Mouse (Mus musculus) ES-E14 (cell line): Measurements from ENCODE around the gene Hnrnpa1. TPM values are rescaled to one million over a fixed set of nuclear protein-coding genes. Genes with fewer than 3 reads are reported as not detected.
A peak's percentile ranks its signal among the peaks of the same experiment; 100 is the strongest.

Experiments
- DNase-seq: peaks from one replicate; pipeline ENCODE4 v3.0.0-alpha.2; 2013; ENCODE audit warnings: low read depth, low spot score
- H3K27ac ChIP-seq: 2 replicates; pipeline ENCODE4 v1.5.1; 2012; ENCODE audit warnings: low read depth, mild to moderate bottlenecking, low read length, moderate library complexity, mixed read lengths; ENCODE audit not compliant: poor library complexity, insufficient read depth, severe bottlenecking
- H3K36me3 ChIP-seq: 2 replicates; pipeline ENCODE4 v1.6.1; 2012; ENCODE audit warnings: mild to moderate bottlenecking, low read length, moderate library complexity, mixed read lengths; ENCODE audit not compliant: control insufficient read depth, poor library complexity, insufficient read depth, severe bottlenecking
- H3K4me1 ChIP-seq, 2 experiments: fragments of 150-350 bp in 1 of 2; sonication (generic) in 1 of 2; 2 replicates each; pipeline ENCODE4 v1.6.1; 2012; ENCODE audit warnings: low read length in 2 of 2, mild to moderate bottlenecking in 1 of 2, mixed read lengths in 1 of 2; ENCODE audit not compliant: control insufficient read depth in 2 of 2, insufficient read depth in 2 of 2, poor library complexity in 1 of 2
- H3K4me3 ChIP-seq, 2 experiments: fragments of 150-350 bp in 1 of 2; sonication (generic) in 1 of 2; 2 replicates each; pipeline ENCODE4 v1.5.1; 2012; ENCODE audit warnings: low read length in 2 of 2, low read depth in 1 of 2, mild to moderate bottlenecking in 1 of 2, mixed read lengths in 1 of 2; ENCODE audit not compliant: insufficient read depth in 1 of 2, poor library complexity in 1 of 2, severe bottlenecking in 1 of 2
- H3K9ac ChIP-seq: 2 replicates; pipeline ENCODE4 v1.6.1; 2012; ENCODE audit warnings: low read depth, mild to moderate bottlenecking, low read length, mixed read lengths; ENCODE audit not compliant: poor library complexity, insufficient read depth, severe bottlenecking
- H3K9me3 ChIP-seq: fragments of 150-350 bp; sonication (generic); 2 replicates; pipeline ENCODE4 v1.6.1; 2012; ENCODE audit warnings: low read depth, mild to moderate bottlenecking, low read length; ENCODE audit not compliant: control insufficient read depth, insufficient read depth
- CHD2 ChIP-seq: IDR thresholded peaks from 2 replicates; pipeline ENCODE4 v1.6.1; 2014; ENCODE audit warnings: mild to moderate bottlenecking, low read depth, low read length, inconsistent platforms
- HCFC1 ChIP-seq: IDR thresholded peaks from 2 replicates; pipeline ENCODE4 v1.6.1; 2012; ENCODE audit warnings: low read length, inconsistent platforms, borderline replicate concordance; ENCODE audit not compliant: insufficient read depth
- MAFK ChIP-seq: IDR thresholded peaks from 2 replicates; pipeline ENCODE4 v1.6.1; 2014; ENCODE audit warnings: mild to moderate bottlenecking, low read depth, low read length, inconsistent platforms; ENCODE audit not compliant: insufficient read depth
- ZC3H11A ChIP-seq: IDR thresholded peaks from 2 replicates; pipeline ENCODE4 v1.6.1; 2012; ENCODE audit warnings: low read depth, mild to moderate bottlenecking, inconsistent platforms, low read length, borderline replicate concordance
- ZNF384 ChIP-seq: IDR thresholded peaks from 2 replicates; pipeline ENCODE4 v1.6.1; 2012; ENCODE audit warnings: low read depth, low read length, inconsistent platforms
- in situ Hi-C, 2 experiments: fragments of 600-800 bp; cut with MboI; formaldehyde crosslinking; loops; one replicate each; pipeline ENCODE4 v1.15.1; 2025; ENCODE audit warnings: low sequenced_read_pairs in 2 of 2, inconsistent platforms in 1 of 2; ENCODE audit not compliant: unreplicated experiment in 2 of 2
- total RNA-seq: library from RNA; depleted of rRNA; stranded (reverse); fragments of 300-350 nt; gene quantifications from 2 replicates; pipeline ENCODE4 v1.2.3, GENCODE M21; 2012; rRNA removed

Hnrnpa1 gene
- total RNA-seq = 321 and 519 TPM in 2 replicates

DNA sequence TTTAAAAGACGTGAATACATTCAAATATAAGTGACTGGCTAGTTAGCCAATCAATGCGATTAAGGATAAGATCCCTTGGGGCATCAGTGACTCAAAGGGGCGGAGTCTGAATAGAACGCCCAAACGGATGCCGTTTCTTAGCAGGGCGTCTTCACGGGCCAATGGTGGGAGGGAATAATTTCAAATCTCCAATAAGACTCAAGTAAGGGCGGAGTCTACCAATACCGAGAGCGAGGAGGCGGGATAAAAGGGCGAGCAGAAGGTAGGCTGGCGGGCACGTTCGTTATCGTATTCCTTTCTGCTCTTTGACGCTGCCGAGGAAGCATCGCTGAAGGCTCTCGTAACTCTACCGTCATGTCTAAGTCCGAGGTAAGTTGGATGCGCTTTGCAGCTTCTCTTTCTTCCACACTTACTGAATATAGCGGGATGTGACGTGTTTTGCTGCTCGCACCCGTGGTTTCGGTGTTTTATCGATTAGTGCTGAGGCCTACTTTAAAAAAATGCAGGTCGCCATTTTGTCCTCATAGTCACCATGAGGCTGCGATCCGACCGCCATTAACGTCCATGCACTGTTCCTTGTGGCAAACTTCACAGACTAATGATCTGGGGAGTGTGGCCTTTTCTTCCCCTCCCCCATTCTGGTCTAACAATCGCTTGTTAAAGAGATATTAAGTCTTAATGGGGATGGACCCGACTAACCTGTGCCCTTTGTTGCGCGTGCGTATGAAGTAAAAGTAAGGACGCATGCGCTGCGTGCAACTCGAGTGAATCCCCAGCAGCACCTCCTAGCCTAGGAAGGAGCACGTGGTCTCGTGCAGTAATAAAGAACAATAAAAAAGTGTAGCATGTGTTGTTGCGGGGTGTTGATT lies at the start of gene Hnrnpa1:
Gene Hnrnpa1 (plus strand): TSS at position 273 of the 869 bp plus-strand sequence.
- in situ Hi-C loops = no loop called here
- TF ChIP-seq CHD2 (peak; percentile 81), ZC3H11A (no peak), HCFC1 (peak; percentile 18; the same call in 1 of the 2 replicates)
- Histone ChIP-seq H3K9me3 (no peaks in the 10 kb centered on the region), H3K4me1 (peaks cover 4% of the 10 kb centered on the region in 2 experiments; a peak in 3 of 4 replicates), H3K4me3 (peak within 1 kb of the TSS; percentile 93 to 94), H3K9ac (peak within 1 kb of the TSS; percentile 99), H3K27ac (peak within 1 kb of the TSS; percentile 97), H3K36me3 (peaks cover 38% of the 10 kb centered on the region)
- DNase-seq = peak; percentile 98

DNA sequence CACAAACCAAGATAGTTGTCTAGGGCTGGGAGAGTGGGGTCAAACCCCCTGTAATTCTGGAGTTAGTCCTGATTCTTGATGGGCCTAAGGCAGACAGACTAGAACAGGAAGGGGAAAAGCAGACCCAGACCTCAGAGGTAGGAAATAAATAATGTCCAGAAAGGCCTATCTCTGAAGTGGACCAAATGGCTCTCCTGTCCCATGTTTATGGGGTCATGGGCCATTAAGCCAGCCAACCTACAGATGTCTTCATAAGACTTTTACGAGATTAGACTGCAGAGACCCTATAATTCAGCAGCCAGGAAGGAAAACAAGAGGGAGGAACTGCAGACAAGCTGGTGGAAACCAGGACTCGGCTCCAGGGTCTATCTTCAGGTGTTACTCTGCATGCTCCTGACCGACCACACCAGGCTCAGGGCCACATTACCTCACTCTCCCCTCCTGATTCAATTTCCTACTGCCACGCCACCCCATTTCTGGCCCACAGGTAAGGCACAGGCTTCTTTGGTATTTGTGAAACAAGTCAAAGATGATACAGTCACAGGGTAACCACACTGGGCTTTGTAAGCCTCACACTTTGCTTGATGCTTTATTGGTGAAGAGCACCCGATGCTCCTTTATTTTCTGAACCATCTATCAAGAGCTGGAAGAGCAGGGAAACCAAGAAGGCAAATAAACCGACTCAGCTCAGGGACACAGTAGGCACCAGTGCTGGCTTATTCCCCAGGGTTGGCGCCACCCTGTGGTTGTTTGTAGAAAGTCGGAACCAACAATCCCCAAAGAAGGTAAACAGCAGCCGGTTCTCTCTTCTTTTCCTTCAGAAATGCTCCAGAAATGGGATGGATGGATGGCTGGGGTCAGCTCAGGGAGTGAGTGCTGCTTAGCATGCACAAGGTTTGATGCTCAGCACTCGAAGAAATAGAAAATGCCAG lies 49.4 kb upstream of the Hnrnpa1 start:
- Histone ChIP-seq H3K9me3 (no peaks in the 10 kb centered on the region), H3K27ac (no peak overlapping the region), H3K36me3 (peaks cover 10% of the 10 kb centered on the region), H3K9ac (no peak overlapping the region), H3K4me1 (no peaks in the 10 kb centered on the region; a peak in 1 of 4 replicates), H3K4me3 (no peak overlapping the region)
- in situ Hi-C loops = no loop called here
- no peak for DNase-seq
- TF ChIP-seq ZNF384 = no peak

DNA sequence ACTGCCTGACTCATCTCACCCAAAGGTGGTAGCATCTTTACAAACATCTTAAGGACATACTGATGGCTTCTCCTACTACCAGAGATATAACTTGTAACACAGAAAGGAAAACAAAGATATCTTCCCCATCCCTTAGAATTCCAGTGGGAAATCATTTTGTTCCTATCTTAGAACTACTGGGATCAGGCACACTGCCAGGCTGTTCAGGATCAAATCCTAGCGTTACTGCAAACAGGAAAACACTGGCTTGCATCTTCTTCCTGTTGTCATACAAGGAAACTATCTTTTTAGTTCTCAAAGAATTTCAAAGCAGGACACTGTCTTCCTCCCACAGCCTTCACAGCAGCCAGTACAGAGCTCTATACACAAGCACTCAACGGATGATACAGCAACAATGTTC lies 46.6 kb upstream of the Hnrnpa1 start:
- H3K27ac ChIP-seq = no peak overlapping the region
- H3K4me3 ChIP-seq = no peak overlapping the region
- no peak for TF ChIP-seq CHD2
- TF ChIP-seq HCFC1 = no peak
- no peak for TF ChIP-seq ZNF384
- no peak for TF ChIP-seq ZC3H11A
- no peak for TF ChIP-seq MAFK
- H3K9me3 ChIP-seq = no peaks in the 10 kb centered on the region
- peaks cover 18% of the 10 kb centered on the region for H3K36me3 ChIP-seq
- no peak for DNase-seq
- in situ Hi-C loops = no loop called here
- no peak overlapping the region for H3K9ac ChIP-seq
- no peaks in the 10 kb centered on the region for H3K4me1 ChIP-seq

DNA sequence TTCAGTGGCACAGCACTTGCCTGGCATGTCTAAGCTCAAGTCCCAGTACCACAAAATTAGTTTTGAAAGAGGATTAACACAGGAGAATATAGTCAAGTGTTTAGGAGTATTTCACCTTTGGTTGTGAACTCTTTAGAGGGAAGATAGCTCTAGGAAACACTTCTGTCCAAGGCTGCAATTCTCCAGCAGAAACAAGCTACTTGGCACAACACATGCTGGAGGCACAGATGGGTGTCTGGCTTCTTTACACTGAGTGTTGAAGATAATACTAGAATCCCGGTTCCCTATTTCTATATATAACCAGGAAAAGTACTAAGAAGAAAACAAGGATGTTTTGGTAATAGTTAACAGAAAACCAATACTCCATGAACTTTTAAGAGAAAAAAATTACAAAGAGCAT lies 43.4 kb upstream of the Hnrnpa1 start:
- peaks cover 15% of the 10 kb centered on the region for H3K36me3 ChIP-seq
- no peak overlapping the region for H3K27ac ChIP-seq
- no peak overlapping the region for H3K9ac ChIP-seq
- H3K4me1 ChIP-seq = no peaks in the 10 kb centered on the region
- no peaks in the 10 kb centered on the region for H3K9me3 ChIP-seq
- in situ Hi-C loops = no loop called here
- TF ChIP-seq ZC3H11A (no peak), HCFC1 (no peak), MAFK (no peak), ZNF384 (no peak), CHD2 (no peak)
- no peak overlapping the region for H3K4me3 ChIP-seq
- no peak for DNase-seq
